8 mouse cellular contexts compared by ENCODE assay signal in the genomic region with DNA sequence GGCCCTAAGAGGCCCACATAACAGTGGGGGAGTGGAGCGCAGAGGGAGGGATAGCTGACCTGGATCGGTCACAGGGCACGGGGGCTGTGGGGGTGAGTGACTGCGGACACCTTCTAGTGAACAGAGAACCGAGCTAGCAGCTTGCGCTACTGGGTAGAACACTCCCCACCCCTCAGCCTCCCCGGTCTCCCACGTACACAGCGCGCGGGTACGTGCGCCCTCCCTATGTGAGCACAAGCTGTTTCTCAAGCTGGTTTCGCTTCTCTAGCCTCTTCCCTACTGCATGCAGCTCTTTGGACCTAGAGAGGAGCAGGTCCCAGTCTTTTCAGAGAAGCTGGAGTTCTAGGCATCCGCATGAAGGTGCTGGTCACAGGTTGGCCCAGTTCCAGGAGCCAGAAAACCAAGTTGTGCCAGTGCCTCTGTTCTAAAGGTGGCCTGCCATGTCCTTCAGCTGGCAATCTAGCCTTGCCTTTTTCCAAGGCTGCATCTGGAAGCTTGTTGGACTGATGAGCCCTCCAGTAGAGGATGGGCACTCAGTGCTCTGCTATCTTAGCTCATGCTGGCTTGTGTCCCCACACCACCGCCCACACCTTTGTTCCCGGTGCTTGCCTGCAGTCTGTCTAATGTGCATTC. TPM values are rescaled to one million over a fixed set of nuclear protein-coding genes. Genes with fewer than 3 reads are reported as not detected.
DNase-seq lines count a peak whose midpoint lies in the region; ATAC-seq and TF ChIP-seq lines count a peak whose summit lies in the region.

No protein-coding gene starts in this region.

- H3K27ac ChIP-seq in forebrain, postnatal 0 days (ENCODE audit: low read depth, low read length) = peak overlapping the region; percentile 98
- peak overlapping the region; percentile 100 for H3K27ac ChIP-seq in hindbrain, embryonic 10.5 days

- peaks cover 73% of the 10 kb centered on the region for H3K4me1 ChIP-seq in E14TG2a.4 (replicated peaks; ENCODE audit: low read depth, low read length)
- peaks cover 9% of the 10 kb centered on the region for H3K4me1 ChIP-seq in forebrain, postnatal 0 days (ENCODE audit: insufficient read depth)
- H3K4me1 ChIP-seq in hindbrain, embryonic 10.5 days (replicated peaks) = peaks cover 47% of the 10 kb centered on the region
- peaks cover 3% of the 10 kb centered on the region for H3K4me1 ChIP-seq in lung, adult 2 months (ENCODE audit: control insufficient read depth, insufficient read depth, low read length)

- peaks cover 33% of the 10 kb centered on the region for H3K36me3 ChIP-seq in E14TG2a.4 (ENCODE audit: insufficient read depth, low read length)
- peaks cover 22% of the 10 kb centered on the region for H3K36me3 ChIP-seq in forebrain, postnatal 0 days (ENCODE audit: insufficient read depth)
- H3K36me3 ChIP-seq in hindbrain, embryonic 10.5 days = peaks cover 29% of the 10 kb centered on the region

- peak overlapping the region; percentile 79 for H3K4me2 ChIP-seq in forebrain, postnatal 0 days (ENCODE audit: low read depth)

- ATAC-seq in forebrain, postnatal 0 days = peak; percentile 81
- peak; percentile 28 for ATAC-seq in neutrophil, adult 5-6 weeks (ENCODE audit: extremely low read depth, insufficient number of reproducible peaks, low FRiP score, poor library complexity, severe bottlenecking)

- TF ChIP-seq CTCF in E14TG2a.4 (conservative IDR thresholded peaks at IDR 0.05; ENCODE audit: low read length) = no peak
- no peak for TF ChIP-seq CTCF in forebrain, postnatal 0 days (IDR thresholded peaks at IDR 0.05; ENCODE audit: low read depth)
- TF ChIP-seq CTCF in lung, adult 2 months (IDR thresholded peaks at IDR 0.05; ENCODE audit: insufficient read depth, low read length) = no peak

- no peaks in the 10 kb centered on the region for H3K27me3 ChIP-seq in E14TG2a.4 (ENCODE audit: insufficient read depth, low read length)
- no peaks in the 10 kb centered on the region for H3K27me3 ChIP-seq in forebrain, postnatal 0 days (ENCODE audit: insufficient read depth, low read length)
- no peaks in the 10 kb centered on the region for H3K27me3 ChIP-seq in hindbrain, embryonic 10.5 days (ENCODE audit: insufficient read depth, poor library complexity, severe bottlenecking)

- peak overlapping the region; percentile 98 for H3K4me3 ChIP-seq in E14TG2a.4 (replicated peaks; ENCODE audit: low read length)
- peak overlapping the region; percentile 98 for H3K4me3 ChIP-seq in forebrain, postnatal 0 days (ENCODE audit: low read depth, low read length)
- peak overlapping the region; percentile 99 for H3K4me3 ChIP-seq in hindbrain, embryonic 10.5 days
- H3K4me3 ChIP-seq in lung, adult 2 months (replicated peaks; ENCODE audit: extremely low read depth, low read depth, low read length) = peak overlapping the region; percentile 87

- peak overlapping the region; percentile 99 for H3K9ac ChIP-seq in forebrain, postnatal 0 days

- peak; percentile 82 to 87 for DNase-seq in cerebellum, adult 18-20 months
- DNase-seq in forebrain, postnatal 0 days = peak; percentile 90
- DNase-seq in hindbrain, embryonic 10.5 days (ENCODE audit: low spot score) = no peak
- DNase-seq in layer of hippocampus, adult 9-10 months (ENCODE audit: low spot score) = peak; percentile 77
- DNase-seq in lung, adult 2 months = peak; percentile 76
- peak; percentile 80 for DNase-seq in thymus, postnatal 0 days (ENCODE audit: low spot score)

- H3K9me3 ChIP-seq in E14TG2a.4 (ENCODE audit: low read length) = peaks cover 19% of the 10 kb centered on the region; the same call in 1 of the 2 replicates
- no peaks in the 10 kb centered on the region for H3K9me3 ChIP-seq in forebrain, postnatal 0 days (ENCODE audit: low read length)
- H3K9me3 ChIP-seq in hindbrain, embryonic 10.5 days = no peaks in the 10 kb centered on the region

- 6% methylated on average over 17 of the region's 17 CpGs for WGBS in forebrain, postnatal 0 days
- WGBS in hindbrain, embryonic 10.5 days = 2% methylated on average over 17 of the region's 17 CpGs
- 3% methylated on average over 17 of the region's 17 CpGs for WGBS in lung, adult 2 months

- TF ChIP-seq POLR2A in lung, adult 2 months (IDR thresholded peaks at IDR 0.05; ENCODE audit: borderline replicate concordance, extremely low read depth, low read depth, low read length) = peak; percentile 69; the same call in 1 of the 2 replicates

RNA-seq across cellular contexts. Expression of a gene that starts 1.2 kb away (rescaled TPM):
- 1,283 and 1,351 TPM in 2 replicates for total RNA-seq in forebrain, postnatal 0 days (2014; rRNA removed)
- polyA plus RNA-seq in forebrain, postnatal 0 days (2015; fragmentation: Nextera tagmentation; extraction: Ambion mirVana) = 1,258 and 1,497 TPM in 2 replicates
- 1,585 and 2,006 TPM in 2 replicates for polyA plus RNA-seq in hindbrain, embryonic 10.5 days (2016; fragmentation: Nextera tagmentation; extraction: Ambion mirVana)
- polyA plus RNA-seq in lung, adult 2 months (2012; rRNA removed) = 212 and 340 TPM in 2 replicates
- 535 and 559 TPM in 2 replicates for total RNA-seq in neutrophil, adult 5-6 weeks (2017)
- polyA plus RNA-seq in thymus, postnatal 0 days (2015; fragmentation: Nextera tagmentation; extraction: Ambion mirVana) = 1,223 and 1,279 TPM in 2 replicates

RNA-seq across cellular contexts. Expression of a gene that starts 10.6 kb away (rescaled TPM):
- total RNA-seq in forebrain, postnatal 0 days (2014; rRNA removed) = 80.9 and 87.0 TPM in 2 replicates
- 83.8 and 89.6 TPM in 2 replicates for polyA plus RNA-seq in forebrain, postnatal 0 days (2015; fragmentation: Nextera tagmentation; extraction: Ambion mirVana)
- polyA plus RNA-seq in hindbrain, embryonic 10.5 days (2016; fragmentation: Nextera tagmentation; extraction: Ambion mirVana) = 121 TPM in 2 replicates
- polyA plus RNA-seq in lung, adult 2 months (2012; rRNA removed) = 89.9 and 102 TPM in 2 replicates
- 17.7 and 24.6 TPM in 2 replicates for total RNA-seq in neutrophil, adult 5-6 weeks (2017)
- 95.8 and 96.9 TPM in 2 replicates for polyA plus RNA-seq in thymus, postnatal 0 days (2015; fragmentation: Nextera tagmentation; extraction: Ambion mirVana)

RNA-seq across cellular contexts. Expression of a gene that starts 18.7 kb away (rescaled TPM):
- total RNA-seq in forebrain, postnatal 0 days (2014; rRNA removed) = 2.8 and 3.1 TPM in 2 replicates
- 2.2 and 2.7 TPM in 2 replicates for polyA plus RNA-seq in forebrain, postnatal 0 days (2015; fragmentation: Nextera tagmentation; extraction: Ambion mirVana)
- 8.3 and 9.7 TPM in 2 replicates for polyA plus RNA-seq in hindbrain, embryonic 10.5 days (2016; fragmentation: Nextera tagmentation; extraction: Ambion mirVana)
- polyA plus RNA-seq in lung, adult 2 months (2012; rRNA removed) = 7.2 and 7.8 TPM in 2 replicates
- 51.4 and 59.9 TPM in 2 replicates for total RNA-seq in neutrophil, adult 5-6 weeks (2017)
- 70.4 and 80.2 TPM in 2 replicates for polyA plus RNA-seq in thymus, postnatal 0 days (2015; fragmentation: Nextera tagmentation; extraction: Ambion mirVana)

RNA-seq across cellular contexts. Expression of a gene that starts 24.8 kb away (rescaled TPM):
- total RNA-seq in forebrain, postnatal 0 days (2014; rRNA removed) = 79.2 and 79.6 TPM in 2 replicates
- 32.2 and 33.7 TPM in 2 replicates for polyA plus RNA-seq in forebrain, postnatal 0 days (2015; fragmentation: Nextera tagmentation; extraction: Ambion mirVana)
- polyA plus RNA-seq in hindbrain, embryonic 10.5 days (2016; fragmentation: Nextera tagmentation; extraction: Ambion mirVana) = 7.2 and 10.6 TPM in 2 replicates
- 0.11 and 0.17 TPM in 2 replicates for polyA plus RNA-seq in lung, adult 2 months (2012; rRNA removed)
- 0.12 and 0.23 TPM in 2 replicates for total RNA-seq in neutrophil, adult 5-6 weeks (2017)
- polyA plus RNA-seq in thymus, postnatal 0 days (2015; fragmentation: Nextera tagmentation; extraction: Ambion mirVana) = 19.0 and 19.6 TPM in 2 replicates

RNA-seq across cellular contexts. Expression of a gene that starts 25.2 kb away (rescaled TPM):
- total RNA-seq in forebrain, postnatal 0 days (2014; rRNA removed) = 68.3 and 84.5 TPM in 2 replicates
- polyA plus RNA-seq in forebrain, postnatal 0 days (2015; fragmentation: Nextera tagmentation; extraction: Ambion mirVana) = 76.2 and 84.4 TPM in 2 replicates
- 60.4 and 72.0 TPM in 2 replicates for polyA plus RNA-seq in hindbrain, embryonic 10.5 days (2016; fragmentation: Nextera tagmentation; extraction: Ambion mirVana)
- polyA plus RNA-seq in lung, adult 2 months (2012; rRNA removed) = 185 and 186 TPM in 2 replicates
- 3.7 and 5.9 TPM in 2 replicates for total RNA-seq in neutrophil, adult 5-6 weeks (2017)
- polyA plus RNA-seq in thymus, postnatal 0 days (2015; fragmentation: Nextera tagmentation; extraction: Ambion mirVana) = 243 and 252 TPM in 2 replicates
